Mouse (Mus musculus): ENCODE measurements around the gene Adgrg6. TPM values are rescaled to one million over a fixed set of nuclear protein-coding genes. Genes with fewer than 3 reads are reported as not detected.

The Adgrg6 gene
- polyA plus RNA-seq, 1 experiment from 2014 or later = 0.48 TPM

DNA sequence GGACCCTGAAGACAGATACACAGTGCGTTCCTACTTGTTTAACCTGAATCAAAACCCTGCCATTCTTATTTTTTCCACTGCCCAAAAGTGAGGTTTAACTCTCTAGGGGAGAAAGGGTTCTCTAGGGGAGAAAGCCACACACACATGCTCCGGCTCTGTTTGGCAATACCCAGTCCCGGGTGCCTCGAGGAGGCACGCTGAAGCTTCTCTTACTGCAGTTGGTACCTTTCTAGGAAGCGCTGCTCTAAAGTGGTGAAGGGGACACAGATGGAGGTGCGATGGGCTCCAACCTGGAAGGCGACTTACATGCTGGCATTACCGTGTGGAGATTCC is 885 bp downstream of the Adgrg6 start:
- Histone ChIP-seq H3K4me2 (ENCODE audit: low read length) (peak overlapping the region; percentile 100), H3K9me3 (replicated peaks; ENCODE audit: control insufficient read depth, low read length) (no peaks in the 10 kb centered on the region), H3K4me1 (ENCODE audit: control insufficient read depth, insufficient read depth, low read length) (peaks cover 2% of the 10 kb centered on the region; the same call in 1 of the 2 replicates), H3K4me3 (ENCODE audit: low read depth, low read length) (peak overlapping the region; percentile 68), H3K9ac (ENCODE audit: low read length) (peak overlapping the region; percentile 67), H3K27me3 (replicated peaks; ENCODE audit: control insufficient read depth, insufficient read depth, low read length) (peaks cover 13% of the 10 kb centered on the region), H3K36me3 (ENCODE audit: control insufficient read depth, insufficient read depth, low read length) (no peaks in the 10 kb centered on the region), H3K27ac (ENCODE audit: low read depth, low read length) (no peak overlapping the region)
- DNase-seq (ENCODE audit: low spot score) = no peak
- WGBS = 9% methylated on average over 9 of the region's 9 CpGs
- peak; percentile 49; the same call in 1 of the 2 replicates for ATAC-seq

DNA sequence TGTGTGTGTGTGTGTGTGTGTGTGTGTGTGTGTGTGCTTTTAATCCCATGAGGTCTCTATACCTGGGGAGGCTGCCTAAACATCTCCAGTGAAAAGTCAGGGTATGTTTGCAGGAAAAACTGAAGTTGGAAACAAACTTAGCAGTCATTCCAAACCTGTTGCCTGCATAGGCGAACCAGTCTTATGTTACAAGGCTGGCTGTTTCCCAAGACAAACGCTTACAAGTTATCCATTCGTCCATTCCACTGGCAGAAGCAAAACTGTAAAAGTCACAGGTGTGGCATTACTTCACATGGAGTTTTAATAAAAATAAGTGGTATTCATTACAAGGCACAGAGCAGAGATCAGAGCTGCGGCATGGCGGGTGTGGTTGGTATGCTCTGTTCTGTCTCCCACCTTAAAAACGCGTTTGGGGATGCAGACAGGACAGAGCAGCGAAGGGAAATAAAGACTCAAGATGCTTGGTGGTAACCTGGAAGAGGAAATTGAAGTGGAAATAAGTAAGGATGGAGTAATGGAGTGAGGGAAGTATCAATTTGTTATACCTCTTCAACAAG is 1.9 kb downstream of the Adgrg6 start:
- Histone ChIP-seq H3K4me1 (ENCODE audit: control insufficient read depth, insufficient read depth, low read length) (peaks cover 2% of the 10 kb centered on the region; the same call in 1 of the 2 replicates), H3K4me3 (ENCODE audit: low read depth, low read length) (no peak overlapping the region), H3K4me2 (ENCODE audit: low read length) (no peak overlapping the region), H3K36me3 (ENCODE audit: control insufficient read depth, insufficient read depth, low read length) (no peaks in the 10 kb centered on the region), H3K9me3 (replicated peaks; ENCODE audit: control insufficient read depth, low read length) (no peaks in the 10 kb centered on the region), H3K27me3 (replicated peaks; ENCODE audit: control insufficient read depth, insufficient read depth, low read length) (peaks cover 13% of the 10 kb centered on the region), H3K27ac (ENCODE audit: low read depth, low read length) (no peak overlapping the region), H3K9ac (ENCODE audit: low read length) (no peak overlapping the region)
- DNase-seq (ENCODE audit: low spot score) (no peak), ATAC-seq (no peak)
- 85% methylated on average over 8 of the region's 8 CpGs for WGBS

DNA sequence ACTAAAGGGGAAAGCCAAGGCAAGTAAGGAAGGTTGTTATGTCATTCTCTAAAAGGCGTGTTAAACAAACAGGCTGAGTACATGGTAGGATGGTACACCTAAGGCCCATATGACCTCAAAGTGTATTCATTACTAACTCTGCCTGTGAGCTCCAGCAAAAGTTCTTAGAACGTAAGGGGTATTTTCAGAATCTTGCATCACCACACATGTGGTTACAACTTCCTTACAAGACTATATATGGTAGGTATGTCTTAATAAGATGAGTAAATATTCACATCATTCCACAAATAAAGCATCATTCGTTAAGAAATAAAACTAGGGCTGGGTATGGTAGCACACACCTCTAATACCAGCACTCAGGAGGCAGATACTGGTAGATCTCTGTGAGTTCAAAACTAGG is 8.4 kb downstream of the Adgrg6 start:
- Histone ChIP-seq H3K4me1 (ENCODE audit: control insufficient read depth, insufficient read depth, low read length) (no peaks in the 10 kb centered on the region), H3K36me3 (ENCODE audit: control insufficient read depth, insufficient read depth, low read length) (no peaks in the 10 kb centered on the region), H3K9ac (ENCODE audit: low read length) (no peak overlapping the region), H3K4me3 (ENCODE audit: low read depth, low read length) (no peak overlapping the region), H3K27me3 (replicated peaks; ENCODE audit: control insufficient read depth, insufficient read depth, low read length) (no peaks in the 10 kb centered on the region), H3K4me2 (ENCODE audit: low read length) (no peak overlapping the region), H3K9me3 (replicated peaks; ENCODE audit: control insufficient read depth, low read length) (no peaks in the 10 kb centered on the region), H3K27ac (ENCODE audit: low read depth, low read length) (no peak overlapping the region)
- WGBS = 89% methylated on average over 3 of the region's 3 CpGs
- no peak for ATAC-seq
- DNase-seq (ENCODE audit: low spot score) = no peak

DNA sequence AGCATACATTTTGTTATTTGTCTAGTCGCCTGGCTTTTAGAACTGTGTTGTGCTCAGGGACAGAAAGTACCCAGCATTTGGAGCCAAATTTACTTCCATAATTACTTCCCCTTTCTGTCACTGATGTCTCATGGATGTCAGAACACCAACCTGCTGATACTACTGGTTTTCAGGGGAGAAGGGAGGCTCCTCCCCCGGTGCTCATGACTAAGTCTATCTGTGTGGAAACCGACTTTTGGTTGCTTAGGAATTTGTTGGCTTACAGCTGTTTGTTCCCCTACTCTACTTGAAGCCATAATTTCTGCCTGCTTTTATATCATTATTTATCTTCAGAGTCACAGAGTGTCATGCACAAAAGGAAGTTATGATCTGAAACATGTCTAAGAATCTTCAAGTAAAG is 14.4 kb downstream of the Adgrg6 start:
- Histone ChIP-seq H3K9me3 (replicated peaks; ENCODE audit: control insufficient read depth, low read length) (no peaks in the 10 kb centered on the region), H3K4me1 (ENCODE audit: control insufficient read depth, insufficient read depth, low read length) (no peaks in the 10 kb centered on the region), H3K4me2 (ENCODE audit: low read length) (no peak overlapping the region), H3K9ac (ENCODE audit: low read length) (no peak overlapping the region), H3K27ac (ENCODE audit: low read depth, low read length) (no peak overlapping the region), H3K4me3 (ENCODE audit: low read depth, low read length) (no peak overlapping the region), H3K27me3 (replicated peaks; ENCODE audit: control insufficient read depth, insufficient read depth, low read length) (no peaks in the 10 kb centered on the region), H3K36me3 (ENCODE audit: control insufficient read depth, insufficient read depth, low read length) (no peaks in the 10 kb centered on the region)
- 91% methylated on average over 3 of the region's 3 CpGs for WGBS
- ATAC-seq (no peak), DNase-seq (ENCODE audit: low spot score) (no peak)

DNA sequence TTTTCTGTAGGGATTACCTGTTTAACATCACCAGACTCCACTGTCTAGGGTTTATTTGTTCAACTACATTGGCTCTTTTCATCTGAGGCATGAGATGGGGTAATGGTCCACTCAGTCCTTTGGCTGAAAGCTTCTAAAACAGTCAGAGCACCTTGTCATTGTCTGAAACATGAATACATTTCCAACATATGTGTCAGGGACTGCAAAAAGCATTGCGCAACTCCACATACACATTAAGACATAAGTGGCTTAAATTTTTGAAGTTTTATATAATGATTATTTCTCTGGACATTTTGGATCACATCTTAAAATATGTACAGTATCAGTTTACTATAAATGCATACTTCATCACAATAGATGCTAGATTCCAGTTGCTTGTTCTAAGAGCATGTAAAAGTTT is 14.8 kb downstream of the Adgrg6 start:
- no peaks in the 10 kb centered on the region for H3K27me3 ChIP-seq (replicated peaks; ENCODE audit: control insufficient read depth, insufficient read depth, low read length)
- no peaks in the 10 kb centered on the region for H3K4me1 ChIP-seq (ENCODE audit: control insufficient read depth, insufficient read depth, low read length)
- no peak overlapping the region for H3K4me3 ChIP-seq (ENCODE audit: low read depth, low read length)
- no peak for DNase-seq (ENCODE audit: low spot score)
- 98% methylated on average over 1 of the region's 1 CpGs for WGBS
- no peaks in the 10 kb centered on the region for H3K36me3 ChIP-seq (ENCODE audit: control insufficient read depth, insufficient read depth, low read length)
- H3K9me3 ChIP-seq (replicated peaks; ENCODE audit: control insufficient read depth, low read length) = no peaks in the 10 kb centered on the region
- H3K27ac ChIP-seq (ENCODE audit: low read depth, low read length) = no peak overlapping the region
- no peak overlapping the region for H3K9ac ChIP-seq (ENCODE audit: low read length)
- no peak overlapping the region for H3K4me2 ChIP-seq (ENCODE audit: low read length)
- ATAC-seq = no peak

DNA sequence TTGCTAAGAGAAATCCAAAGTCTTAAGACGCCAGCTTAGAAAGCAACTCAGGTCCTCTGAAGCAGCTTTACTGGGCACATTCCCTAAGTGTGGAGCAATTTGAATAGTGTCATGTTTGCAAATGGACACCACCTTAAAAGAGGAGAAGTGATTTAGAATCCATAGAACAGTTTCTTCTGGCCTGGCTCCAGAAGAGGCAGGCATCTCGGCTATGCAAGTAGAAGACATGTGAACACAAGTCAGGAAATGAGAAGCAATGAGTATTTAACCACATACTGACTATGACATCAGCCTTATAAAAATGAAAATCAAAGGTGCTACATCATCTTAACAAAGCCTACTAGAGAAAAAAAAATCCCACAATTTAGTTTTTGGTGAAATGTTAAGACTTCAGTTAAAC is 17.7 kb downstream of the Adgrg6 start:
- no peaks in the 10 kb centered on the region for H3K27me3 ChIP-seq (replicated peaks; ENCODE audit: control insufficient read depth, insufficient read depth, low read length)
- DNase-seq (ENCODE audit: low spot score) (no peak), ATAC-seq (no peak)
- H3K9ac ChIP-seq (ENCODE audit: low read length) = no peak overlapping the region
- 88% methylated on average over 2 of the region's 2 CpGs for WGBS
- no peak overlapping the region for H3K4me2 ChIP-seq (ENCODE audit: low read length)
- H3K36me3 ChIP-seq (ENCODE audit: control insufficient read depth, insufficient read depth, low read length) = no peaks in the 10 kb centered on the region
- no peaks in the 10 kb centered on the region for H3K9me3 ChIP-seq (replicated peaks; ENCODE audit: control insufficient read depth, low read length)
- H3K4me3 ChIP-seq (ENCODE audit: low read depth, low read length) = no peak overlapping the region
- no peaks in the 10 kb centered on the region for H3K4me1 ChIP-seq (ENCODE audit: control insufficient read depth, insufficient read depth, low read length)
- H3K27ac ChIP-seq (ENCODE audit: low read depth, low read length) = no peak overlapping the region

DNA sequence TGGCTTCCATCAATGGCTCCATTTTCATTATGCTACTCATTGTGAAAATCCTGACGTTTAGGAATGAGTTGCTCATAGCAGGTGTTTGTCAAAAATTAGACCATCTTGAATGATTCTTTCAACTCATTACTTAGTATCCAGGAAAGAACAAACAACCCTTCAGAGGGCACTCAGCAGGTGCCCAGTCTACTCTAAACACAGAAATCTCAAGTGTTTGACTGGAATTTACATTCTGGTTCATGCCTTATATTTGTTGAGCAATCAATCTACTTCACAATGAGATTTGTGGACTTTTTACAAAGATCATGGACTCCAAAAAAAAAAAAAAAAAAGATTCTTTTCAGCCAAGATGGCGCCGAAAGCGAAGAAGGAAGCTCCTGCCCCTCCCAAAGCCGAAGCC is 22.7 kb downstream of the Adgrg6 start:
- DNase-seq (ENCODE audit: low spot score) (no peak), ATAC-seq (no peak)
- Histone ChIP-seq H3K4me1 (ENCODE audit: control insufficient read depth, insufficient read depth, low read length) (no peaks in the 10 kb centered on the region), H3K4me2 (ENCODE audit: low read length) (no peak overlapping the region), H3K9ac (ENCODE audit: low read length) (no peak overlapping the region), H3K9me3 (replicated peaks; ENCODE audit: control insufficient read depth, low read length) (no peaks in the 10 kb centered on the region), H3K27me3 (replicated peaks; ENCODE audit: control insufficient read depth, insufficient read depth, low read length) (no peaks in the 10 kb centered on the region), H3K36me3 (ENCODE audit: control insufficient read depth, insufficient read depth, low read length) (no peaks in the 10 kb centered on the region), H3K27ac (ENCODE audit: low read depth, low read length) (no peak overlapping the region), H3K4me3 (ENCODE audit: low read depth, low read length) (no peak overlapping the region)
- 80% methylated on average over 5 of the region's 5 CpGs for WGBS

DNA sequence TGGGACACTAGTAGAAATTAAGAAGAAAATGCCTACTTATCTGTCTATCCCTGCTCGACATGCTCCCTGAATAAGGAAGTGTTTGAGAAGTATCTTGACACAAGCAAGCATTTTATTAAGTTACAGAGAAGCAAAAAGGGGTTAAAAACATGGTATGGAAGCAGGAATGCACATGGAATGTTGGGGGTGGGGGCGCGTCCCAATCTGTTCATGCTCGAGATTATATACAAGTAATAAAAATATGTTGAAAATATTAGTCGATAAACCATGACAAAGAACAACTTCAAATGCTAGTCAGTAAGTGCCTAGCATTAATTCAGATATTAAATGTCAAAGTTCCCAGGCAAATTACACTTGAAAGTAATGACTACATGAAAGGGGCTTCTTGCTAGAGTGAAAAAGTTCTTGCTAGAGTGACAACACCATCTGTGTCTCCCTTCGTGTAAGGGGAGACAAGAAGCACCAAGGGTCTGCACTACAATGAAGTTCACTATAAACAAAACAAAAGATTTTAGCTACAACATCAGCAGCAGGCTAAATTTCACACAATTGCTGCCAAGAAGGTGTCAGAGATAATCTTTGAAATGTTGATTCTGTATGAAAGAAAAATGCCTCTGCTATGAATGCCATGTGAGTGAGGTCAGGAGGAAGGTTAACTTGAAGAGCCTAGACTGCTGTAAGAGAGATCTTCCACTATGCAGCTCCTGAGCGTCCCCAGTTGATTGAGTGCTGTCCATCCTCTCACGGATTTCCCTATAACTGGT is 24.4 kb downstream of the Adgrg6 start:
- DNase-seq (ENCODE audit: low spot score) (no peak), ATAC-seq (no peak)
- no peaks in the 10 kb centered on the region for H3K36me3 ChIP-seq (ENCODE audit: control insufficient read depth, insufficient read depth, low read length)
- H3K4me3 ChIP-seq (ENCODE audit: low read depth, low read length) = no peak overlapping the region
- no peaks in the 10 kb centered on the region for H3K27me3 ChIP-seq (replicated peaks; ENCODE audit: control insufficient read depth, insufficient read depth, low read length)
- no peaks in the 10 kb centered on the region for H3K4me1 ChIP-seq (ENCODE audit: control insufficient read depth, insufficient read depth, low read length)
- H3K4me2 ChIP-seq (ENCODE audit: low read length) = no peak overlapping the region
- no peak overlapping the region for H3K27ac ChIP-seq (ENCODE audit: low read depth, low read length)
- H3K9me3 ChIP-seq (replicated peaks; ENCODE audit: control insufficient read depth, low read length) = no peaks in the 10 kb centered on the region
- WGBS = 77% methylated on average over 8 of the region's 8 CpGs
- H3K9ac ChIP-seq (ENCODE audit: low read length) = no peak overlapping the region

DNA sequence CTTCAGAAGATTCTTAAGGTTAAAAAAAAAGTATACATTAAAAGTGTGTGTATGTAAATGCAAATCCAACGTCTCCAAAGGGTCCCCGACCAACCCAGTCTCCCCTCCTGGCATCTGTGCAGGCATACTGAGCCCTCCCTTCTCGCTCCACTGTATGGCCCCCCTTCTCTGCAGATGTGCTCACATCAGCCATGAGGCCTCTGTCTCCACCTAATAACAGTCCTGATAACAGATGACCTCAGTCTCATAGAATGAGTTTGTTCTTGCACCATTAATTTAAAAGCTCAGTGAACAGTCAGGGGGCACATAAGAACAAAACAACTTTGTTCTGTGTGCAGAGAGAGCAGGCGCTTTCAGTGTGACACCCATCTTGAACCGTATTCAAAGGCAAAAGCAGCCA is 27.6 kb downstream of the Adgrg6 start:
- no peaks in the 10 kb centered on the region for H3K9me3 ChIP-seq (replicated peaks; ENCODE audit: control insufficient read depth, low read length)
- H3K4me1 ChIP-seq (ENCODE audit: control insufficient read depth, insufficient read depth, low read length) = no peaks in the 10 kb centered on the region
- WGBS = 37% methylated on average over 5 of the region's 5 CpGs
- no peaks in the 10 kb centered on the region for H3K36me3 ChIP-seq (ENCODE audit: control insufficient read depth, insufficient read depth, low read length)
- no peak overlapping the region for H3K4me2 ChIP-seq (ENCODE audit: low read length)
- no peaks in the 10 kb centered on the region for H3K27me3 ChIP-seq (replicated peaks; ENCODE audit: control insufficient read depth, insufficient read depth, low read length)
- DNase-seq (ENCODE audit: low spot score) (no peak), ATAC-seq (no peak)
- H3K27ac ChIP-seq (ENCODE audit: low read depth, low read length) = no peak overlapping the region
- no peak overlapping the region for H3K9ac ChIP-seq (ENCODE audit: low read length)
- no peak overlapping the region for H3K4me3 ChIP-seq (ENCODE audit: low read depth, low read length)
